ENCODE assay signal across 8 mouse cellular contexts in the genomic region with DNA sequence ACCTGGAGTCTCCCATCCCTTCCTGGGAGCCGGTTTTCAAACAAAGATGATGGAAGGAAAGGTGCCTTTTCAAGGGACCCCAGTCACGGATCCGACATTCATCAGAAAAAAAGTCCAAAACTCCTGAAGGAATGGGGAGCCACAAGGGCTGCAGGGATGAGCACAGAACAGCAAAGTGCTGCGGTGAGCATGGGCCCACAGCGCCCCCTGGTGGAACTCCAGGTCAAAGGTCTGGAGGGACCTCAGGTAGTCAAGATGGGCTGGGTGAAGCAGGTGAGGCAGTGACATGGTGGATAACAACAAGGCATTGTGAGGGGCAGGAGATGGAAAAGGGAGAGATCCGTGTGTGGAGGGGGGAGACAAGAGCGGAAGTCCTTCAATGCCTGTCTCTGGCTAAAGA. TPM values are rescaled to one million over a fixed set of nuclear protein-coding genes. Genes with fewer than 3 reads are reported as not detected.
A peak's percentile ranks its signal among the peaks of the same experiment; 100 is the strongest.
DNase-seq lines count a peak whose midpoint lies in the region; ATAC-seq lines count a peak whose summit lies in the region.

No protein-coding gene starts in this region.

- H3K9me3 ChIP-seq in lung, embryonic 16.5 days (ENCODE audit: control insufficient read depth, low read length): no peaks in the 10 kb centered on the region

- H3K4me1 ChIP-seq in lung, embryonic 16.5 days (replicated peaks; ENCODE audit: control insufficient read depth, insufficient read depth, low read length): peaks cover 4% of the 10 kb centered on the region; the same call in 1 of the 2 replicates

- H3K36me3 ChIP-seq in lung, embryonic 16.5 days (ENCODE audit: control insufficient read depth, insufficient read depth, low read length): no peaks in the 10 kb centered on the region

- H3K27me3 ChIP-seq in lung, embryonic 16.5 days (ENCODE audit: control insufficient read depth, insufficient read depth, low read depth, low read length): no peaks in the 10 kb centered on the region

- WGBS in lung, embryonic 16.5 days: 5% methylated on average over 7 of the region's 7 CpGs

- H3K9ac ChIP-seq in lung, embryonic 16.5 days (ENCODE audit: low read length): no peak overlapping the region

- H3K4me2 ChIP-seq in lung, embryonic 16.5 days (ENCODE audit: low read depth, low read length): no peak overlapping the region

- DNase-seq in adrenal gland, postnatal 10 days: peak; percentile 92
- peak; percentile 82 for DNase-seq in embryo, embryonic 11 days
- DNase-seq in heart, adult 8-10 months (ENCODE audit: low spot score): peak; percentile 75
- peak; percentile 92 for DNase-seq in kidney, postnatal 4 days
- peak; percentile 87 for DNase-seq in retina, embryonic 14.5 days (ENCODE audit: low spot score)
- DNase-seq in thymus, postnatal 25 days: peak; percentile 73

- no peak overlapping the region for H3K4me3 ChIP-seq in lung, embryonic 16.5 days (ENCODE audit: low read length)

- peak; percentile 68 for ATAC-seq in CD4-positive, CD25-positive, alpha-beta regulatory T cell, adult 4 months
- peak; percentile 32; the same call in 1 of the 2 replicates for ATAC-seq in lung, embryonic 16.5 days (ENCODE audit: low read depth)

- no peak overlapping the region for H3K27ac ChIP-seq in lung, embryonic 16.5 days (ENCODE audit: low read length)

RNA-seq across cellular contexts. Expression of a gene that starts 24.9 kb away (rescaled TPM):
- not detected for polyA plus RNA-seq in CD4-positive, CD25-positive, alpha-beta regulatory T cell, adult 4 months (2017; shearing (Covaris generic))
- total RNA-seq in adrenal gland, postnatal 10 days (2021): 1 to 10 TPM; 2.6 to 3.3 TPM
- 1 to 10 TPM; 4.7 to 6.3 (median 5.5) TPM for total RNA-seq in heart, adult 8-10 months (2022)
- 3.9 and 4.0 TPM in 2 replicates for polyA plus RNA-seq in lung, embryonic 16.5 days (2015; fragmentation: Nextera tagmentation; extraction: Ambion mirVana)

RNA-seq across cellular contexts. Expression of a gene that starts 53.8 kb away (rescaled TPM):
- not detected for polyA plus RNA-seq in CD4-positive, CD25-positive, alpha-beta regulatory T cell, adult 4 months (2017; shearing (Covaris generic))
- not detected for total RNA-seq in adrenal gland, postnatal 10 days (2021)
- total RNA-seq in heart, adult 8-10 months (2022): not detected
- polyA plus RNA-seq in lung, embryonic 16.5 days (2015; fragmentation: Nextera tagmentation; extraction: Ambion mirVana): not detected in 2 replicates

RNA-seq across cellular contexts. Expression of a gene that starts 57.9 kb away (rescaled TPM):
- 1 to 10 TPM; 3.1 to 4.4 TPM for polyA plus RNA-seq in CD4-positive, CD25-positive, alpha-beta regulatory T cell, adult 4 months (2017; shearing (Covaris generic))
- 10 to 100 TPM; 77.2 to 80.0 TPM for total RNA-seq in adrenal gland, postnatal 10 days (2021)
- 100 to 1,000 TPM; 211 to 296 (median 238) TPM for total RNA-seq in heart, adult 8-10 months (2022)
- polyA plus RNA-seq in lung, embryonic 16.5 days (2015; fragmentation: Nextera tagmentation; extraction: Ambion mirVana): 75.8 and 81.6 TPM in 2 replicates
